Mouse (Mus musculus) bone marrow, adult 2 months (tissue): ENCODE measurements around the gene Angptl8.

Experiments
- CTCF ChIP-seq: fragments of 200-500 bp; IDR thresholded peaks from 2 replicates; pipeline ENCODE4 v1.5.1; 2011; ENCODE audit warnings: low read length, control low read depth; ENCODE audit not compliant: control insufficient read depth, insufficient read depth
- POLR2A ChIP-seq: fragments of 200-500 bp; IDR thresholded peaks from 2 replicates; pipeline ENCODE4 v1.6.1; 2011; ENCODE audit warnings: low read depth, mild to moderate bottlenecking, control low read depth, low read length, borderline replicate concordance; ENCODE audit not compliant: control insufficient read depth

- TF ChIP-seq CTCF, result no peak
- TF ChIP-seq POLR2A, result no peak
These were observed 28.3 kb upstream of the Angptl8 start for GRCm38 (mm10) chr9:21806976-21807375.
